Mouse (Mus musculus): Measurements from ENCODE around the gene Gm48551. TPM values are rescaled to one million over a fixed set of nuclear protein-coding genes. Genes with fewer than 3 reads are reported as not detected.
A peak's percentile ranks its signal among the peaks of the same experiment; 100 is the strongest.

Gene Gm48551
- polyA plus RNA-seq, 1 experiment from 2014 or later: 2.6 TPM

DNA sequence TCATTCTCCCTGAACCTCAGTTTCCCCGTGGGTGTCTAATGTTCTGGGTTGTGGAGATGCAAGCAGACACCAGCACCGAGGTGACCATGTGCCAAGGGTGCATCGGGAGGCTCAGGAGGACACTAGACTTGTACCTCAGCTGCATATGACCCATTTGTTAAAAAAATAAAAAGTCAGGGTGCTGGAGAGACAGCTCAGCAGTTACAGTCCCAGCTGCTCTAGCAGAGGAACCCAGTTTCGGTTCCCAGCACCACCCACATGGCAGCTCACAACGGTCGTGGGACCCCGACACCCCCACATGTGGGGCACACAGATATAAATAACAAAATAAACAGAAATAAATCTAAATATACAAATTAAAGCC is 44.2 kb downstream of the Gm48551 start:
- no peak overlapping the region for H3K4me2 ChIP-seq (ENCODE audit: low read depth, low read length)
- H3K9me3 ChIP-seq (replicated peaks; ENCODE audit: control insufficient read depth, low read length): no peaks in the 10 kb centered on the region
- no peak for ATAC-seq (replicated peaks; ENCODE audit: extremely low read depth, insufficient read depth, low FRiP score)
- no peaks in the 10 kb centered on the region for H3K27me3 ChIP-seq (ENCODE audit: control insufficient read depth, insufficient read depth, low read length)
- no peak overlapping the region for H3K4me3 ChIP-seq (ENCODE audit: low read length)
- peaks cover 53% of the 10 kb centered on the region for H3K4me1 ChIP-seq (ENCODE audit: control insufficient read depth, insufficient read depth, low read length)
- H3K27ac ChIP-seq (ENCODE audit: low read length): no peak overlapping the region
- 88% methylated on average over 7 of the region's 7 CpGs for WGBS
- no peaks in the 10 kb centered on the region for H3K36me3 ChIP-seq (ENCODE audit: control insufficient read depth, insufficient read depth)
- no peak overlapping the region for H3K9ac ChIP-seq (ENCODE audit: low read length)

DNA sequence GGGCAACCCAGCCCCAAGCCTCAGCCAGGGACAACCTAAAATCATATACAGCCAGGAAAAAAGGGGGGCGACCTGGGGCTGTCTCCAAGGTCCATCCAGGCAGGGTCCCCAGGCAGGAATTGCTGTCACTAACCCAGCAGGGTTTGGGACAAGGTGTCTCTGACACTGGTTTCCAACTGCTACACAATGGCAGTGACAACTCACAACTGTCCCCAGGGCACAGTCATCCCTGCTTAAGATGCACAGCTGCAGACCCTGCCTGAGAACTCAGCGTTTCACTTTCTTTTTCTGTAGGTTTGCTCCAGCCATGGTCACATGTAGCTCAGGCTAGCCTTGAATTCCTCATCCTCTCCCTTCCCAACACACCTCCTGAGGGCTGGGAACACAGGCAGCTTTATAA is 44.8 kb downstream of the Gm48551 start:
- H3K9ac ChIP-seq (ENCODE audit: low read length): no peak overlapping the region
- no peaks in the 10 kb centered on the region for H3K9me3 ChIP-seq (replicated peaks; ENCODE audit: control insufficient read depth, low read length)
- H3K27me3 ChIP-seq (ENCODE audit: control insufficient read depth, insufficient read depth, low read length): no peaks in the 10 kb centered on the region
- H3K4me3 ChIP-seq (ENCODE audit: low read length): peak overlapping the region; percentile 79; the same call in 1 of the 2 replicates
- H3K36me3 ChIP-seq (ENCODE audit: control insufficient read depth, insufficient read depth): no peaks in the 10 kb centered on the region
- WGBS: 54% methylated on average over 2 of the region's 2 CpGs
- H3K4me2 ChIP-seq (ENCODE audit: low read depth, low read length): peak overlapping the region; percentile 92; the same call in 1 of the 2 replicates
- H3K27ac ChIP-seq (ENCODE audit: low read length): peak overlapping the region; percentile 98
- peaks cover 51% of the 10 kb centered on the region for H3K4me1 ChIP-seq (ENCODE audit: control insufficient read depth, insufficient read depth, low read length)
- no peak for ATAC-seq (replicated peaks; ENCODE audit: extremely low read depth, insufficient read depth, low FRiP score)

DNA sequence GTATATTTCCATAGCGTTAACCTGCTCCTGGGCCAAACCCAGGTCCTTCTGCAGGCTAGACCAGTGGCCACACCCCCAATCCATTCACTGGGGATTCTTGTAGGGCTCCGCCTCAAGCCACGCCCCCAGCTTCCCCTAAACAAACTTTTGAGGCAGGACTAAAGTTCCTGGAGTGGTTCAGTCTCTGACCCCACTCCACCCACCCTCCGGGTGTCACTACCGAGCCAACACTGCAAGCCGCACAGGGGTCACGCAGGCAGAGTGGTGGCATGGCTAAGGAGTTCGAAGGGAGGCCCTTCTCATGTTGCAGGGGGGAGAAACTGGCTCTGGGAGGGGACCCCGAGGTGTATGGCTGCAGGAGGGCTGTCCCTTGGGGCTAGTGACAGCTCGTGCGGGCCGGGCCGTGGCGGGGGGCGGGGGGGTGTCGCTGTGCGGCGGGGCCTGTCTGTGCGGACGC is 45.4 kb downstream of the Gm48551 start:
- ATAC-seq (replicated peaks; ENCODE audit: extremely low read depth, insufficient read depth, low FRiP score): peak; percentile 18
- Histone ChIP-seq H3K36me3 (ENCODE audit: control insufficient read depth, insufficient read depth) (no peaks in the 10 kb centered on the region), H3K27me3 (ENCODE audit: control insufficient read depth, insufficient read depth, low read length) (no peaks in the 10 kb centered on the region), H3K4me2 (ENCODE audit: low read depth, low read length) (peak overlapping the region; percentile 92), H3K9ac (ENCODE audit: low read length) (peak overlapping the region; percentile 89), H3K27ac (ENCODE audit: low read length) (peak overlapping the region; percentile 98), H3K4me1 (ENCODE audit: control insufficient read depth, insufficient read depth, low read length) (peaks cover 51% of the 10 kb centered on the region), H3K9me3 (replicated peaks; ENCODE audit: control insufficient read depth, low read length) (no peaks in the 10 kb centered on the region), H3K4me3 (ENCODE audit: low read length) (peak overlapping the region; percentile 79)
- under 1% methylated on average over 20 of the region's 20 CpGs for WGBS

DNA sequence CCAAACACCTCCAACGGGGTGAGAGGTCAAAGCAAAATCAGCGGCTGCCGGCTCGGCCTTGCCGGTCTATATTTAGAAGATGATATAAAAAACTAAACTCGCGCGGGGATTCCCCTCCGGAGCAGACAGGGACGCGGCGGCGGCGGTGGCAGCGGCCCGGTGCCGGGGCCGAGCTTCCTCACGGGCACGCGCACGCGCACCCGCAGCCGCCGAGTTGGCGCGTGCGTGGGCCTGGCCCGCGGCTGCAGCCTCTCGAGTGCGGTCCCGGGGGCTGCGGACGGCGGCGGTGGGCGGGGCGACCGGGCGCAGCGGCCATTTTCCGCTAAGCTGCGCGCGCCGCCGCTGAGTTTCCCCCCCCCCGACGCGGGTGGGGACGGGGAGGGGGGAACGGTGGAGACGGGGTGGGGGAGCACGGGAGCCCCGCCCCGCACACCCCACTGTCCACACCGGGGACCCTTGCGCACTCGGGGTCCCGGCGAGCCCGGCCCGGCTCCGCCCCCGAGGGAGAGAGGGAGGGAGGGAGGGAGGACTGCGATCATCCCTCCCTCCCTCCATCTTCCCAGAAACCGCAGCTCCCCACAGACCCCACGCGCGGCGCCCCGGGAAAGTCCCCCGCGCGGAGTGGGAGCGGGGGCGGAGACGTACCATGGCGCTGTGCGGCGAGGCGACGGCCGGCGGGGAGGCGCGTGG is 46.0 kb downstream of the Gm48551 start:
- Histone ChIP-seq H3K9me3 (replicated peaks; ENCODE audit: control insufficient read depth, low read length) (no peaks in the 10 kb centered on the region), H3K36me3 (ENCODE audit: control insufficient read depth, insufficient read depth) (no peaks in the 10 kb centered on the region), H3K4me1 (ENCODE audit: control insufficient read depth, insufficient read depth, low read length) (peaks cover 50% of the 10 kb centered on the region), H3K4me3 (ENCODE audit: low read length) (peak overlapping the region; percentile 79), H3K9ac (ENCODE audit: low read length) (peak overlapping the region; percentile 89), H3K27ac (ENCODE audit: low read length) (peak overlapping the region; percentile 98), H3K4me2 (ENCODE audit: low read depth, low read length) (peak overlapping the region; percentile 92), H3K27me3 (ENCODE audit: control insufficient read depth, insufficient read depth, low read length) (no peaks in the 10 kb centered on the region)
- peak; percentile 30 for ATAC-seq (replicated peaks; ENCODE audit: extremely low read depth, insufficient read depth, low FRiP score)
- under 1% methylated on average over 59 of the region's 89 CpGs for WGBS

DNA sequence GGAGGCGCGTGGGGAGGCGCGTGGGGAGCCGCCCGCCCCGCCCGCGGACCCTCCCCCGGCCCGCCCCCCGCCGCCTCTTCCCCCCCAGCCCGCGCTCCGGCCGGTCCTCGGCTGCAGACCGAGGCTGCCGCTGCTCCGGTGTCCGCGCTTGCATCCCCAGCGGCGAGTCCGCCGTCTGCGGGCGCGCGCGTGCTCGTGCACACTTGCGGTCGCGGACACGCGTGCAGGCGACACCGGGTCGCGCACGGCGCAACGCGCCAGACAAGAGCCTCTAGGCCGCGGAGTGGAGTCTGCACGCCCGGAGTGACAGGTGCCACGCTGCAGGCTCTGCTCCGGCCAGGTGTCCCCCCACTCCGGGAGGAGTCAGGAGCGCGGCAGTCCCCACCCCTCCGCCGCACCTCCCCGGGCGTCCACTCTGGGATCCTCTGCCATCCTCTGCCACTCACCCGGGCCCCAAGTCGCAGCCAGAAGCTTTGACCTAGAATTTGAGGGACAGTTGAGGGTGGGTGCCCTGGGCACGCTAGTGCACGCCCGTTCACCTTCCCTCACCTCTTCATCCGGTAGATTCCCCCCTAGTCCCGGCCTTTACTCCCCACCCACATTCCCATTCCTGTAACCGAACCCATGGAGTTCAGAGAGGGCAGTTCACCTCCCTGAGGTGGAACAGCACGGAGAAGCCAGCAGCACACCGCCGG is 46.7 kb downstream of the Gm48551 start:
- peak overlapping the region; percentile 89 for H3K9ac ChIP-seq (ENCODE audit: low read length)
- H3K4me1 ChIP-seq (ENCODE audit: control insufficient read depth, insufficient read depth, low read length): peaks cover 47% of the 10 kb centered on the region
- peak; percentile 12 for ATAC-seq (replicated peaks; ENCODE audit: extremely low read depth, insufficient read depth, low FRiP score)
- peak overlapping the region; percentile 98 for H3K27ac ChIP-seq (ENCODE audit: low read length)
- H3K27me3 ChIP-seq (ENCODE audit: control insufficient read depth, insufficient read depth, low read length): no peaks in the 10 kb centered on the region
- H3K4me2 ChIP-seq (ENCODE audit: low read depth, low read length): peak overlapping the region; percentile 92
- no peaks in the 10 kb centered on the region for H3K36me3 ChIP-seq (ENCODE audit: control insufficient read depth, insufficient read depth)
- H3K9me3 ChIP-seq (replicated peaks; ENCODE audit: control insufficient read depth, low read length): no peaks in the 10 kb centered on the region
- WGBS: 1% methylated on average over 63 of the region's 70 CpGs
- peak overlapping the region; percentile 79 for H3K4me3 ChIP-seq (ENCODE audit: low read length)

DNA sequence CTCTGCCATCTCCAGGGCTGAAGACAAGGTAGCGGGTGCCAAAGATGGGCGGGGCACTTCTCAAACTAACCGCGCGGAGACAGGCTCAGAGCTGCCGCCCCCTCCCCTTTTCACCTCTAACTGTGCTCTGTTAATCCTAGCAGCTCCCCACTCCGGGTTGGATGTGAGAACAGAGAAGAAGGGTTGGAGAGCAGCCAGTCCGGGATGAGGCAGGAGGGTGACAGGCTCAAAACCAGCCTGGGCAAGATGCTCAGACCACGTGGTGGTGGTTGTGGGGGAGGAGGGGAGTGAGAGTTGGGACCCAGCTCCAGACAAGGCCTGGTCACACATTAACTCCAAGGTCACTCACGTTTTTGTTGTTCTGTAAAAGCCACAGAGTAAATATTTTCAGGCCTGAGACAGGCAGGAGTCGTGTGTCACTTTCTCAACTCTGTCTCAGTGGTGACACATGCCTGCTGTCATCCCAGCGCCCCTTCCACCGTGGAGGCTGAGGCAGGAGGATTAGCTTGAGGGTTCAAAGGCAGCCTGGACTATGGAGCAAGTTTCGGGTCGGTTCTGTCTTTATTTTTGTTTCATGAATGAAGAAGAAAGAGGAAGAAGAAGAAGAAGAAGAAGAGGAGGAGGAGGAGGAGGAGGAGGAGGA is 47.4 kb downstream of the Gm48551 start:
- Histone ChIP-seq H3K4me1 (ENCODE audit: control insufficient read depth, insufficient read depth, low read length) (peaks cover 47% of the 10 kb centered on the region), H3K27me3 (ENCODE audit: control insufficient read depth, insufficient read depth, low read length) (no peaks in the 10 kb centered on the region), H3K36me3 (ENCODE audit: control insufficient read depth, insufficient read depth) (no peaks in the 10 kb centered on the region), H3K4me2 (ENCODE audit: low read depth, low read length) (peak overlapping the region; percentile 92), H3K4me3 (ENCODE audit: low read length) (peak overlapping the region; percentile 79), H3K9ac (ENCODE audit: low read length) (peak overlapping the region; percentile 89), H3K27ac (ENCODE audit: low read length) (peak overlapping the region; percentile 98), H3K9me3 (replicated peaks; ENCODE audit: control insufficient read depth, low read length) (no peaks in the 10 kb centered on the region)
- no peak for ATAC-seq (replicated peaks; ENCODE audit: extremely low read depth, insufficient read depth, low FRiP score)
- 20% methylated on average over 15 of the region's 15 CpGs for WGBS

DNA sequence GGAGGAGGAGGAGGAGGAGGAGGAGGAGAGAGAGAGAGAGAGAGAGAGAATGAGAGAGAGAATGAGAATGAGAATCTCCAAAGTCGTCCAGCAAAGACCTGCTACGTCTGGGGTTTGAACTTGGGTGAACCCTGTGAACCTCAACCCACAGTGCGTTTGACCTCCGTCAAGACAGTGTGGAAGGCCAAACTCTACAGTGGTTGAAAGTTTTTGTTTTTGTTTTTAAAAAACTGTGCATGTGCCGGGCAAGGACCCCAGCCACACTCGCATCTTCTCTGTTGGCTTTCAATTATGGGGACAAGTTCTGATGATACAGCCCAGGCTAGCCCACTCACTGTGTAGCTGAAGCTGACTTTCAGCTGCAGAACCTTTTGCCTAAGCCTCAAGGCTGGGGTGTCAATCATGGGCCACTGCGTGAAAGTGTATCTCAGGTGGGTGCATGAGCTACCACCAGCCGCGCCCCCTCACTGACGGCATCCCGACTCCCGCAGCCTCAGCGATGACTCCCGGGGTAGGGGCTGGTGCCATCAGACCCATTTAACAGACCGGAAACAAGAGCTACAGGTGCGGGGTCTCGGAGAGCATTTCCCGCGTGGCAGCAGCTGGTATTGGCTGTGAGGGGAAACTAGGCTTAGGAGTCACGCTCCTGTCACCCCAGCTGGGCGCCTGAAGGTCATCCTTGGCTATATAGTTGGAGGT is 48.1 kb downstream of the Gm48551 start:
- Histone ChIP-seq H3K4me3 (ENCODE audit: low read length) (peak overlapping the region; percentile 25; the same call in 1 of the 2 replicates), H3K27me3 (ENCODE audit: control insufficient read depth, insufficient read depth, low read length) (no peaks in the 10 kb centered on the region), H3K27ac (ENCODE audit: low read length) (no peak overlapping the region), H3K36me3 (ENCODE audit: control insufficient read depth, insufficient read depth) (no peaks in the 10 kb centered on the region), H3K9ac (ENCODE audit: low read length) (0 out of 2 replicates have a peak overlapping the region, but pooled peaks have one; percentile 13), H3K9me3 (replicated peaks; ENCODE audit: control insufficient read depth, low read length) (no peaks in the 10 kb centered on the region), H3K4me1 (ENCODE audit: control insufficient read depth, insufficient read depth, low read length) (peaks cover 44% of the 10 kb centered on the region), H3K4me2 (ENCODE audit: low read depth, low read length) (peak overlapping the region; percentile 53)
- 63% methylated on average over 21 of the region's 21 CpGs for WGBS
- ATAC-seq (replicated peaks; ENCODE audit: extremely low read depth, insufficient read depth, low FRiP score): no peak

DNA sequence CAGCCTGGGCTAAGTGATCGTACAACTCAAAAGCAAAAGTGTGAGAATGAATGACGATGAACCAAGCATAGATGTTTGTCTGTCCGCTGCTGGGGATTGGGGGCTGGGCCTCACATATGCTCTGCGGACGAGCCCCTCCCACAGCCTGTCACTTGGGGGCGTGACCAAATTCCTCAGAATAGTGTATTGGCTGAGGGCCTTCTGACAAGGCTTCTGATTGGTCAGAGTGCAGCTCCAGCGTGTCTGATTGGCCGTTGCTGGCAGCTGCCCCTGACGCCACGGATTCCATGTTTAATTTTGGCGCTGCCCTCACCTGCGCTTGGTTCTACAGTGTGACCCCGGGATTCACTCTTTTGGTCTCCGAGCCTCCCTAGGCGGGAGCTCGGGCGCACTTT is 48.6 kb downstream of the Gm48551 start:
- Histone ChIP-seq H3K9ac (ENCODE audit: low read length) (peak overlapping the region; percentile 35), H3K4me3 (ENCODE audit: low read length) (peak overlapping the region; percentile 25)

More for the DNA sequence above, 48.6 kb downstream of the Gm48551 start:
- Histone ChIP-seq H3K27ac (ENCODE audit: low read length) (no peak overlapping the region), H3K36me3 (ENCODE audit: control insufficient read depth, insufficient read depth) (no peaks in the 10 kb centered on the region), H3K27me3 (ENCODE audit: control insufficient read depth, insufficient read depth, low read length) (no peaks in the 10 kb centered on the region), H3K9me3 (replicated peaks; ENCODE audit: control insufficient read depth, low read length) (no peaks in the 10 kb centered on the region), H3K4me2 (ENCODE audit: low read depth, low read length) (peak overlapping the region; percentile 53), H3K4me1 (ENCODE audit: control insufficient read depth, insufficient read depth, low read length) (peaks cover 42% of the 10 kb centered on the region)
- peak; percentile 73 for ATAC-seq (replicated peaks; ENCODE audit: extremely low read depth, insufficient read depth, low FRiP score)
- 4% methylated on average over 17 of the region's 17 CpGs for WGBS
